Mouse (Mus musculus) G1E (cell line): ENCODE data around the gene Myo3a.

Experiments
- CTCF ChIP-seq: IDR thresholded peaks from 2 replicates; pipeline ENCODE4 v1.5.1; 2012; ENCODE audit warnings: low read depth, low read length, inconsistent platforms, mixed read lengths
- GATA1 ChIP-seq: IDR thresholded peaks from 2 replicates; pipeline ENCODE4 v1.6.1; 2012; ENCODE audit warnings: borderline replicate concordance, low read length, inconsistent platforms, mixed read lengths
- GATA2 ChIP-seq: IDR thresholded peaks from 2 replicates; pipeline ENCODE4 v1.6.1; 2012; ENCODE audit warnings: low read depth, low read length, inconsistent platforms, borderline replicate concordance
- POLR2AphosphoS5 ChIP-seq: IDR thresholded peaks from 2 replicates; pipeline ENCODE4 v1.6.1; 2012; ENCODE audit warnings: low read depth, low read length, inconsistent platforms; ENCODE audit not compliant: insufficient replicate concordance
- TAL1 ChIP-seq: conservative IDR thresholded peaks from 2 replicates; pipeline ENCODE4 v1.6.1; 2012; ENCODE audit warnings: low read depth, low read length, inconsistent platforms, mixed read lengths

GRCm38 (mm10) chr2:22338269-22338857, 111.1 kb downstream of the Myo3a start:
- TF ChIP-seq CTCF (no peak), GATA2 (no peak), POLR2AphosphoS5 (no peak), TAL1 (no peak), GATA1 (no peak)
